Mouse (Mus musculus): ENCODE measurements around the gene Pdpk1.
"Not testable (repeated sequence)": the region's sequence is repeated elsewhere in the genome, so short reads cannot be mapped to it uniquely, and the experiment has no call there.

Gene Pdpk1

GRCm38 (mm10) chr17:24151890-24152563, 1.3 kb upstream of the Pdpk1 start:
- peak; percentile 88 for DNase-seq (ENCODE audit: low read depth, low spot score)
- 0 out of 2 replicates have a peak, but pooled peaks cover 2% of the 10 kb centered on the region for H3K36me3 ChIP-seq (ENCODE audit: control insufficient read depth, insufficient read depth, low read length, poor library complexity, severe bottlenecking)
- H3K27me3 ChIP-seq (ENCODE audit: control insufficient read depth, insufficient read depth, low read length, poor library complexity, severe bottlenecking): no peaks in the 10 kb centered on the region

- Histone ChIP-seq H3K36me3 (ENCODE audit: control insufficient read depth, insufficient read depth, low read length, poor library complexity, severe bottlenecking) (0 out of 2 replicates have a peak, but pooled peaks cover 2% of the 10 kb centered on the region), H3K27me3 (ENCODE audit: control insufficient read depth, insufficient read depth, low read length, poor library complexity, severe bottlenecking) (no peaks in the 10 kb centered on the region)
- no peak for DNase-seq (ENCODE audit: low read depth, low spot score)
These were observed 658 bp upstream of the Pdpk1 start for GRCm38 (mm10) chr17:24151382-24151781.

- no peaks in the 10 kb centered on the region for H3K36me3 ChIP-seq (ENCODE audit: control insufficient read depth, insufficient read depth, low read length, poor library complexity, severe bottlenecking)
- H3K27me3 ChIP-seq (ENCODE audit: control insufficient read depth, insufficient read depth, low read length, poor library complexity, severe bottlenecking): no peaks in the 10 kb centered on the region
- no peak for DNase-seq (ENCODE audit: low read depth, low spot score)
These were observed 1.3 kb downstream of the Pdpk1 start for GRCm38 (mm10) chr17:24149421-24149820.

- Histone ChIP-seq H3K27me3 (ENCODE audit: control insufficient read depth, insufficient read depth, low read length, poor library complexity, severe bottlenecking) (no peaks in the 10 kb centered on the region), H3K36me3 (ENCODE audit: control insufficient read depth, insufficient read depth, low read length, poor library complexity, severe bottlenecking) (no peaks in the 10 kb centered on the region)
- DNase-seq (ENCODE audit: low read depth, low spot score): no peak
These were observed 7.8 kb downstream of the Pdpk1 start for GRCm38 (mm10) chr17:24142897-24143296.

GRCm38 (mm10) chr17:24141425-24141920, 9.3 kb downstream of the Pdpk1 start:
- no peaks in the 10 kb centered on the region for H3K36me3 ChIP-seq (ENCODE audit: control insufficient read depth, insufficient read depth, low read length, poor library complexity, severe bottlenecking)

GRCm38 (mm10) chr17:24140845-24141424, 9.8 kb downstream of the Pdpk1 start:
- no peaks in the 10 kb centered on the region for H3K27me3 ChIP-seq (ENCODE audit: control insufficient read depth, insufficient read depth, low read length, poor library complexity, severe bottlenecking)
- peak; percentile 34 for DNase-seq (ENCODE audit: low read depth, low spot score)
- no peaks in the 10 kb centered on the region for H3K36me3 ChIP-seq (ENCODE audit: control insufficient read depth, insufficient read depth, low read length, poor library complexity, severe bottlenecking)

More at GRCm38 (mm10) chr17:24141425-24141920, 9.3 kb downstream of the Pdpk1 start:
- peak; percentile 98 for DNase-seq (ENCODE audit: low read depth, low spot score)
- H3K27me3 ChIP-seq (ENCODE audit: control insufficient read depth, insufficient read depth, low read length, poor library complexity, severe bottlenecking): no peaks in the 10 kb centered on the region

- Histone ChIP-seq H3K27me3 (ENCODE audit: control insufficient read depth, insufficient read depth, low read length, poor library complexity, severe bottlenecking) (no peaks in the 10 kb centered on the region), H3K36me3 (ENCODE audit: control insufficient read depth, insufficient read depth, low read length, poor library complexity, severe bottlenecking) (no peaks in the 10 kb centered on the region)
- DNase-seq (ENCODE audit: low read depth, low spot score): no peak
These were observed 10.8 kb downstream of the Pdpk1 start for GRCm38 (mm10) chr17:24139968-24140367.

GRCm38 (mm10) chr17:24139256-24139655, 11.5 kb downstream of the Pdpk1 start:
- H3K27me3 ChIP-seq (ENCODE audit: control insufficient read depth, insufficient read depth, low read length, poor library complexity, severe bottlenecking): no peaks in the 10 kb centered on the region
- peak; percentile 63 for DNase-seq (ENCODE audit: low read depth, low spot score)
- no peaks in the 10 kb centered on the region for H3K36me3 ChIP-seq (ENCODE audit: control insufficient read depth, insufficient read depth, low read length, poor library complexity, severe bottlenecking)

- DNase-seq (ENCODE audit: low read depth, low spot score): no peak
- H3K27me3 ChIP-seq (ENCODE audit: control insufficient read depth, insufficient read depth, low read length, poor library complexity, severe bottlenecking): no peaks in the 10 kb centered on the region
- H3K36me3 ChIP-seq (ENCODE audit: control insufficient read depth, insufficient read depth, low read length, poor library complexity, severe bottlenecking): no peaks in the 10 kb centered on the region
These were observed 13.4 kb downstream of the Pdpk1 start for GRCm38 (mm10) chr17:24137226-24137880.

GRCm38 (mm10) chr17:24134062-24134461, 16.7 kb downstream of the Pdpk1 start:
- no peak for DNase-seq (ENCODE audit: low read depth, low spot score)
- Histone ChIP-seq H3K27me3 (ENCODE audit: control insufficient read depth, insufficient read depth, low read length, poor library complexity, severe bottlenecking) (no peaks in the 10 kb centered on the region), H3K36me3 (ENCODE audit: control insufficient read depth, insufficient read depth, low read length, poor library complexity, severe bottlenecking) (no peaks in the 10 kb centered on the region)

GRCm38 (mm10) chr17:24132919-24133318, 17.8 kb downstream of the Pdpk1 start:
- peak; percentile 50 for DNase-seq (ENCODE audit: low read depth, low spot score)
- H3K36me3 ChIP-seq (ENCODE audit: control insufficient read depth, insufficient read depth, low read length, poor library complexity, severe bottlenecking): not testable (repeated sequence)

GRCm38 (mm10) chr17:24131570-24131969, 19.2 kb downstream of the Pdpk1 start:
- no peak for DNase-seq (ENCODE audit: low read depth, low spot score)

More at GRCm38 (mm10) chr17:24132919-24133318, 17.8 kb downstream of the Pdpk1 start:
- not testable (repeated sequence) for H3K27me3 ChIP-seq (ENCODE audit: control insufficient read depth, insufficient read depth, low read length, poor library complexity, severe bottlenecking)

GRCm38 (mm10) chr17:24129246-24129645, 21.5 kb downstream of the Pdpk1 start:
- not testable (repeated sequence) for H3K27me3 ChIP-seq (ENCODE audit: control insufficient read depth, insufficient read depth, low read length, poor library complexity, severe bottlenecking); H3K36me3 ChIP-seq (ENCODE audit: control insufficient read depth, insufficient read depth, low read length, poor library complexity, severe bottlenecking); DNase-seq (ENCODE audit: low read depth, low spot score)

More at GRCm38 (mm10) chr17:24131570-24131969, 19.2 kb downstream of the Pdpk1 start:
- H3K27me3 ChIP-seq (ENCODE audit: control insufficient read depth, insufficient read depth, low read length, poor library complexity, severe bottlenecking): no peaks in the 10 kb centered on the region
- no peaks in the 10 kb centered on the region for H3K36me3 ChIP-seq (ENCODE audit: control insufficient read depth, insufficient read depth, low read length, poor library complexity, severe bottlenecking)

GRCm38 (mm10) chr17:24127592-24127991, 23.1 kb downstream of the Pdpk1 start:
- DNase-seq (ENCODE audit: low read depth, low spot score): no peak
- Histone ChIP-seq H3K27me3 (ENCODE audit: control insufficient read depth, insufficient read depth, low read length, poor library complexity, severe bottlenecking) (no peaks in the 10 kb centered on the region), H3K36me3 (ENCODE audit: control insufficient read depth, insufficient read depth, low read length, poor library complexity, severe bottlenecking) (no peaks in the 10 kb centered on the region)

GRCm38 (mm10) chr17:24126801-24127200, 23.9 kb downstream of the Pdpk1 start:
- H3K27me3 ChIP-seq (ENCODE audit: control insufficient read depth, insufficient read depth, low read length, poor library complexity, severe bottlenecking): no peaks in the 10 kb centered on the region
- no peak for DNase-seq (ENCODE audit: low read depth, low spot score)
- no peaks in the 10 kb centered on the region for H3K36me3 ChIP-seq (ENCODE audit: control insufficient read depth, insufficient read depth, low read length, poor library complexity, severe bottlenecking)
